In the genomic region with DNA sequence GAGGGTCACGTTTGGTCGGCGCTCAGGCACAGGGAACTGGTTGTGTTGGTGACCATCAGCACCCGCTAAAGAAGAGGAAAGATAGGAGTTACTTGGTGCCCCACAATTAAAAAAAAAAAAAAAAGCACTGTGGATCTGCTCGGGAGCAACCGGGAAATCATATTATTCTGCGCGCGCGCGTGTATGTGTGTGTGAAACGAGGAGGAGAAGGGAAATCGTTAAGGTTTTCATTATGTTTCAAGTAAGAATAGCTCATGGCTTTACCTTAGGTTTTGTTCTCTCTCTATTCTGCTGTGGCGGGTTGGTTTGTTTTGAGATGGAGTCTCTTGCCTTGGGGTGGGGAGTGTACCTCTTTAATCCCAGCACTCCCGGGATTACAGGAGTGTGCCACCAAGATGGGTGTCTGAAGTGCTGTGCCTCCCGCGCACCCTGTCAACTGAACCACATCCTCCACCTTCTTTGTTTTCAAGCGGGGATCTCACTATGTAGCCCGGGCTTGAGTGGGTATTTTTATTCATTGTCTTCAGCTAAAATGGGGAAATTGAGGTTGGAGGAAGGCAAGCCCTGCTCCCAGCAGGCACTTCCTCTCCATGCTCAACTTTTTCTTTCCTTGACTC, we compare ENCODE assay signal across 7 mouse cellular contexts. TPM values are rescaled to one million over a fixed set of nuclear protein-coding genes. Genes with fewer than 3 reads are reported as not detected.
DNase-seq lines count a peak whose midpoint lies in the region; ATAC-seq and TF ChIP-seq lines count a peak whose summit lies in the region.

No protein-coding gene starts in this region.

- no peak for DNase-seq in lung, embryonic 14.5 days
- no peak for DNase-seq in lung, adult 18-20 months
- no peak for DNase-seq in midbrain, embryonic 14.5 days
- no peak for DNase-seq in gastrocnemius, postnatal 4 days (ENCODE audit: low spot score in 2 of 2)
- no peak for DNase-seq in testis, postnatal 14 days (ENCODE audit: low spot score)

- peaks cover 17% of the 10 kb centered on the region for H3K36me3 ChIP-seq in lung, embryonic 14.5 days (ENCODE audit: insufficient read depth)
- H3K36me3 ChIP-seq in hindbrain, embryonic 16.5 days (ENCODE audit: control insufficient read depth, insufficient read depth, low read length), result peaks cover 6% of the 10 kb centered on the region; the same call in 1 of the 2 replicates
- H3K36me3 ChIP-seq in midbrain, embryonic 14.5 days (ENCODE audit: control insufficient read depth, insufficient read depth, low read length), result peaks cover 17% of the 10 kb centered on the region

- H3K27ac ChIP-seq in lung, embryonic 14.5 days (ENCODE audit: low read depth), result peak overlapping the region; percentile 89; the same call in 1 of the 2 replicates
- H3K27ac ChIP-seq in hindbrain, embryonic 16.5 days (ENCODE audit: low read depth, low read length), result peak overlapping the region; percentile 91
- peak overlapping the region; percentile 87; the same call in 1 of the 2 replicates for H3K27ac ChIP-seq in midbrain, embryonic 14.5 days (replicated peaks; ENCODE audit: low read depth, low read length)

- peak overlapping the region; percentile 75 for H3K9ac ChIP-seq in lung, embryonic 14.5 days
- H3K9ac ChIP-seq in hindbrain, embryonic 16.5 days (ENCODE audit: low read depth, low read length), result peak overlapping the region; percentile 80
- H3K9ac ChIP-seq in midbrain, embryonic 14.5 days (replicated peaks; ENCODE audit: low read length), result peak overlapping the region; percentile 87

- peak overlapping the region; percentile 81 for H3K4me3 ChIP-seq in lung, embryonic 14.5 days (ENCODE audit: low read depth, low read length)
- H3K4me3 ChIP-seq in hindbrain, embryonic 16.5 days (ENCODE audit: low read length), result peak overlapping the region; percentile 59
- peak overlapping the region; percentile 85 for H3K4me3 ChIP-seq in midbrain, embryonic 14.5 days (replicated peaks; ENCODE audit: low read depth, low read length)

- 3% methylated on average over 19 of the region's 19 CpGs for WGBS in lung, embryonic 14.5 days
- WGBS in hindbrain, embryonic 16.5 days, result 3% methylated on average over 19 of the region's 19 CpGs
- 4% methylated on average over 19 of the region's 19 CpGs for WGBS in midbrain, embryonic 14.5 days

- peak overlapping the region; percentile 99 for H3K4me2 ChIP-seq in lung, embryonic 14.5 days
- peak overlapping the region; percentile 83 for H3K4me2 ChIP-seq in hindbrain, embryonic 16.5 days (ENCODE audit: low read length)
- H3K4me2 ChIP-seq in midbrain, embryonic 14.5 days (ENCODE audit: low read length), result peak overlapping the region; percentile 99

- H3K27me3 ChIP-seq in lung, embryonic 14.5 days (ENCODE audit: insufficient read depth, low read length), result no peaks in the 10 kb centered on the region
- no peaks in the 10 kb centered on the region for H3K27me3 ChIP-seq in hindbrain, embryonic 16.5 days (replicated peaks; ENCODE audit: control insufficient read depth, insufficient read depth, low read length)
- no peaks in the 10 kb centered on the region for H3K27me3 ChIP-seq in midbrain, embryonic 14.5 days (ENCODE audit: control insufficient read depth, insufficient read depth, low read length)

- H3K4me1 ChIP-seq in lung, embryonic 14.5 days (ENCODE audit: insufficient read depth), result peaks cover 19% of the 10 kb centered on the region
- H3K4me1 ChIP-seq in hindbrain, embryonic 16.5 days (ENCODE audit: control insufficient read depth, insufficient read depth, low read depth, low read length), result peaks cover 32% of the 10 kb centered on the region
- peaks cover 30% of the 10 kb centered on the region for H3K4me1 ChIP-seq in midbrain, embryonic 14.5 days (ENCODE audit: control insufficient read depth, insufficient read depth, low read length)

- no peaks in the 10 kb centered on the region for H3K9me3 ChIP-seq in lung, embryonic 14.5 days (ENCODE audit: low read depth, low read length)
- no peaks in the 10 kb centered on the region for H3K9me3 ChIP-seq in hindbrain, embryonic 16.5 days (ENCODE audit: control insufficient read depth, low read length)
- H3K9me3 ChIP-seq in midbrain, embryonic 14.5 days (ENCODE audit: control insufficient read depth, low read length), result no peaks in the 10 kb centered on the region

- TF ChIP-seq CTCF in lung, embryonic 14.5 days (IDR thresholded peaks at IDR 0.05; ENCODE audit: low read depth), result no peak

- no peak for ATAC-seq in lung, embryonic 14.5 days (ENCODE audit: insufficient read depth)
- ATAC-seq in common myeloid progenitor, adult 5-6 weeks (replicated peaks; ENCODE audit: low read depth, poor library complexity, severe bottlenecking), result peak; percentile 24
- ATAC-seq in hindbrain, embryonic 16.5 days, result no peak
- no peak for ATAC-seq in midbrain, embryonic 14.5 days (ENCODE audit: low FRiP score, low TSS enrichment)

RNA-seq across cellular contexts. Expression of a gene that starts 0.8 kb away (rescaled TPM):
- polyA plus RNA-seq in lung, embryonic 14.5 days (2014; fragmentation: Nextera tagmentation; extraction: Ambion mirVana), result 39.2 and 44.2 TPM in 2 replicates
- 11.3 and 17.9 TPM in 2 replicates for total RNA-seq in common myeloid progenitor, adult 5-6 weeks (2017)
- 63.1 and 76.2 TPM in 2 replicates for polyA plus RNA-seq in hindbrain, embryonic 16.5 days (2015; fragmentation: Nextera tagmentation; extraction: Ambion mirVana)
- 56.0 and 62.7 TPM in 2 replicates for polyA plus RNA-seq in midbrain, embryonic 14.5 days (2014; fragmentation: Nextera tagmentation; extraction: Ambion mirVana)
- total RNA-seq in gastrocnemius, postnatal 4 days (2021), result 100 to 1,000 TPM; 124 to 135 TPM

RNA-seq across cellular contexts. Expression of a gene that starts 14.0 kb away (rescaled TPM):
- polyA plus RNA-seq in lung, embryonic 14.5 days (2014; fragmentation: Nextera tagmentation; extraction: Ambion mirVana), result 2.5 and 3.3 TPM in 2 replicates
- total RNA-seq in common myeloid progenitor, adult 5-6 weeks (2017), result not detected in 2 replicates
- polyA plus RNA-seq in hindbrain, embryonic 16.5 days (2015; fragmentation: Nextera tagmentation; extraction: Ambion mirVana), result 0.90 and 1.2 TPM in 2 replicates
- 0.50 and 0.66 TPM in 2 replicates for polyA plus RNA-seq in midbrain, embryonic 14.5 days (2014; fragmentation: Nextera tagmentation; extraction: Ambion mirVana)
- 1 to 10 TPM; 1.4 to 2.0 TPM for total RNA-seq in gastrocnemius, postnatal 4 days (2021)

RNA-seq across cellular contexts. Expression of a gene that starts 23.8 kb away (rescaled TPM):
- 21.4 and 21.7 TPM in 2 replicates for polyA plus RNA-seq in lung, embryonic 14.5 days (2014; fragmentation: Nextera tagmentation; extraction: Ambion mirVana)
- 6.6 and 7.0 TPM in 2 replicates for total RNA-seq in common myeloid progenitor, adult 5-6 weeks (2017)
- 21.8 and 24.0 TPM in 2 replicates for polyA plus RNA-seq in hindbrain, embryonic 16.5 days (2015; fragmentation: Nextera tagmentation; extraction: Ambion mirVana)
- polyA plus RNA-seq in midbrain, embryonic 14.5 days (2014; fragmentation: Nextera tagmentation; extraction: Ambion mirVana), result 20.6 and 26.1 TPM in 2 replicates
- 1 to 10 TPM; 4.6 to 5.3 TPM for total RNA-seq in gastrocnemius, postnatal 4 days (2021)

RNA-seq across cellular contexts. Expression of a gene that starts 28.5 kb away (rescaled TPM):
- polyA plus RNA-seq in lung, embryonic 14.5 days (2014; fragmentation: Nextera tagmentation; extraction: Ambion mirVana), result 139 and 150 TPM in 2 replicates
- total RNA-seq in common myeloid progenitor, adult 5-6 weeks (2017), result 54.1 and 85.0 TPM in 2 replicates
- polyA plus RNA-seq in hindbrain, embryonic 16.5 days (2015; fragmentation: Nextera tagmentation; extraction: Ambion mirVana), result 631 and 701 TPM in 2 replicates
- 528 and 640 TPM in 2 replicates for polyA plus RNA-seq in midbrain, embryonic 14.5 days (2014; fragmentation: Nextera tagmentation; extraction: Ambion mirVana)
- 10 to 100 TPM; 67.0 to 70.8 TPM for total RNA-seq in gastrocnemius, postnatal 4 days (2021)

RNA-seq across cellular contexts. Expression of a gene that starts 32.3 kb away (rescaled TPM):
- 27.6 and 31.8 TPM in 2 replicates for polyA plus RNA-seq in lung, embryonic 14.5 days (2014; fragmentation: Nextera tagmentation; extraction: Ambion mirVana)
- 0.34 TPM in 1 of 2 replicates, not detected in the other for total RNA-seq in common myeloid progenitor, adult 5-6 weeks (2017)
- 64.4 and 65.6 TPM in 2 replicates for polyA plus RNA-seq in hindbrain, embryonic 16.5 days (2015; fragmentation: Nextera tagmentation; extraction: Ambion mirVana)
- 78.1 and 94.2 TPM in 2 replicates for polyA plus RNA-seq in midbrain, embryonic 14.5 days (2014; fragmentation: Nextera tagmentation; extraction: Ambion mirVana)
- 10 to 100 TPM; 25.7 to 27.4 TPM for total RNA-seq in gastrocnemius, postnatal 4 days (2021)
